Mouse (Mus musculus): Measurements from ENCODE around the gene Lrrc36. TPM values are rescaled to one million over a fixed set of nuclear protein-coding genes. Genes with fewer than 3 reads are reported as not detected.
A peak's percentile ranks its signal among the peaks of the same experiment; 100 is the strongest.

Gene Lrrc36
- polyA plus RNA-seq, 1 experiment from 2014 or later, result 3.0 TPM

DNA sequence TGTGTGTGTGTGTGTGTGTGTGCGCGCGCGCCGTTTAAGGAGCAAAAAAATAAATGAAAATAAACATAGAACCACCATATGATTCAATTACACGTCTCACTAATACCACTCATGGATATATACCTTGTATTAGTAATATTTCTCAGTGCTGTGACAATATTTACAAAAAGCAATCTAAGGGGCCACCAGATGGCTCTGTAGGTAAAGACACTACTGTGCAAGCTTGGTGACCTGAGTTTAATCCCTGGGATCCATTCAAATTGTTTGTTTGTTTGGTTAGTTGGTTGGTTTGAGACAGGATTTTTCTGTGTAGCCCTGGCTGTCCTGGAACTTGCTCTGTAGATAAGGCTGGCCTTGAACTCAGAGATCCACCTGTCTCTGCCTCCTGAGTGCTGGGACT lies 3.4 kb upstream of the Lrrc36 start:
- Histone ChIP-seq H3K4me1 (replicated peaks; ENCODE audit: control insufficient read depth, insufficient read depth, low read length) (no peaks in the 10 kb centered on the region), H3K9ac (ENCODE audit: low read depth, low read length) (no peak overlapping the region), H3K4me2 (replicated peaks; ENCODE audit: low read depth, low read length) (no peak overlapping the region), H3K9me3 (ENCODE audit: control insufficient read depth, low read length) (no peaks in the 10 kb centered on the region), H3K36me3 (ENCODE audit: control insufficient read depth, insufficient read depth, low read length) (no peaks in the 10 kb centered on the region), H3K4me3 (ENCODE audit: low read depth, low read length) (no peak overlapping the region), H3K27ac (ENCODE audit: low read depth, low read length) (no peak overlapping the region), H3K27me3 (ENCODE audit: control insufficient read depth, insufficient read depth, low read length) (no peaks in the 10 kb centered on the region)
- no peak for ATAC-seq (ENCODE audit: low FRiP score)
- WGBS, result 92% methylated on average over 6 of the region's 6 CpGs
- DNase-seq (ENCODE audit: low spot score), result no peak

DNA sequence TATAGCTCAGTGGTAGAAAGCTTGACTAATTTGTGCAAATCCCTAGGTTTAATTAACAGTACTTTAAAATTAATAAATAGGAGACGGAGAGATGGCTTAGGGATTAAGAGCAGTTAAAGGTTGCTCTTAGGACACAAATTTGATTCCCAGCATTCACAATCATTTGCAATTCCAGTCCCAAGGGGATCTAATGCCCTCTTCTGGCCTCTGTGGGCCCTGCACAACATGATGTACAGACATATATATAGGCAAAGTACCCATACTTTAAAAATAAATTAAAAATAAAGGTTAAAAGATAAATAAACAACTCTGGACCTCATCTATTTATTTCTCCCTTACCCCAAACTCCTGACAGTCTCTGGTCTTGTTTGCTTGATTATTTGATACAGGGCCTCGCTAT lies 5.6 kb downstream of the Lrrc36 start:
- no peak for DNase-seq (ENCODE audit: low spot score)
- Histone ChIP-seq H3K4me1 (replicated peaks; ENCODE audit: control insufficient read depth, insufficient read depth, low read length) (no peaks in the 10 kb centered on the region), H3K9me3 (ENCODE audit: control insufficient read depth, low read length) (no peaks in the 10 kb centered on the region), H3K27ac (ENCODE audit: low read depth, low read length) (no peak overlapping the region), H3K36me3 (ENCODE audit: control insufficient read depth, insufficient read depth, low read length) (no peaks in the 10 kb centered on the region), H3K4me2 (replicated peaks; ENCODE audit: low read depth, low read length) (no peak overlapping the region), H3K4me3 (ENCODE audit: low read depth, low read length) (no peak overlapping the region), H3K9ac (ENCODE audit: low read depth, low read length) (no peak overlapping the region), H3K27me3 (ENCODE audit: control insufficient read depth, insufficient read depth, low read length) (no peaks in the 10 kb centered on the region)
- WGBS, result 77% methylated on average over 2 of the region's 2 CpGs
- ATAC-seq (ENCODE audit: low FRiP score), result no peak

DNA sequence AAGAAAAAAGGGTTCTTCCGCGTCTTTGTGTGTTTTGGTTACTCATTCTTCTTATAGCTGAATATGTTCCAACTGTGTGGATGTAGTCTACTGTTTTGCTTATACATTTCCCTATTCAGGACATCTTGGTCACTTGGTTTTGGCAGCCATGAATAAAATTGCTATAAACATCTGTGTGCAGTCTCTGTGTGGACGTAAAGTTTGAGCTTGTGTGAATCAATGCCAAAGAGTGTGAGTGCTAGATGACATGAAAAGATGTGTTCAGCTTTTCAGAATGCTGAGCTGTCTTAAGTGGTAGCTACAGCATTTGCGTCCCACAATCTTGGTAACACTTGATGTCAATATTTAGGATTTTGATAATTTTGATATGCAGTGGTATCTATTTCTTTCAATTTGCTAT lies 6.4 kb downstream of the Lrrc36 start:
- Histone ChIP-seq H3K4me3 (ENCODE audit: low read depth, low read length) (no peak overlapping the region), H3K9ac (ENCODE audit: low read depth, low read length) (no peak overlapping the region), H3K36me3 (ENCODE audit: control insufficient read depth, insufficient read depth, low read length) (no peaks in the 10 kb centered on the region), H3K4me1 (replicated peaks; ENCODE audit: control insufficient read depth, insufficient read depth, low read length) (no peaks in the 10 kb centered on the region), H3K9me3 (ENCODE audit: control insufficient read depth, low read length) (no peaks in the 10 kb centered on the region), H3K27me3 (ENCODE audit: control insufficient read depth, insufficient read depth, low read length) (no peaks in the 10 kb centered on the region), H3K4me2 (replicated peaks; ENCODE audit: low read depth, low read length) (no peak overlapping the region), H3K27ac (ENCODE audit: low read depth, low read length) (no peak overlapping the region)
- DNase-seq (ENCODE audit: low spot score) (no peak), ATAC-seq (ENCODE audit: low FRiP score) (no peak)
- 93% methylated on average over 4 of the region's 4 CpGs for WGBS

DNA sequence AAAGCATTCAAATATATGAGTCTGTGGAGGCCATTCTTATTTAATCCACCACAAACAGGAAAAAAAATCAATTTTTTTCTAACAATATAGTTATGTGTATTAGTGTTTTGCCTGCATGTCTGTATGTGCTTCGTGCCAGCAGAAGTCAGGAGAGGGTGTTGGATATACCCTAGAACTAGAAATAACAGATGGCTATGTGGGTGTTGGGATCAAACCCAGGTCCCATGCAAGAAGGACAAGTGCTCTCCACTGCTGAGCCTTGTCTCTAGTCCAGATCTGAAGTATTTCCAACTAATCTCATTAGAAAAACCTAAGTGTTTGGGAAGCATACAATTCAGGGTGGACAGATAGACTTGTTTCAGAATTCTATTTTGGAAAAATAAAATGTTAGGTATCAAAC lies 8.6 kb downstream of the Lrrc36 start:
- H3K4me1 ChIP-seq (replicated peaks; ENCODE audit: control insufficient read depth, insufficient read depth, low read length), result no peaks in the 10 kb centered on the region
- no peak for ATAC-seq (ENCODE audit: low FRiP score)
- no peak overlapping the region for H3K27ac ChIP-seq (ENCODE audit: low read depth, low read length)
- H3K9me3 ChIP-seq (ENCODE audit: control insufficient read depth, low read length), result no peaks in the 10 kb centered on the region
- WGBS, result 72% methylated on average over 1 of the region's 1 CpGs
- DNase-seq (ENCODE audit: low spot score), result no peak
- H3K9ac ChIP-seq (ENCODE audit: low read depth, low read length), result no peak overlapping the region
- no peak overlapping the region for H3K4me2 ChIP-seq (replicated peaks; ENCODE audit: low read depth, low read length)
- no peak overlapping the region for H3K4me3 ChIP-seq (ENCODE audit: low read depth, low read length)
- H3K27me3 ChIP-seq (ENCODE audit: control insufficient read depth, insufficient read depth, low read length), result no peaks in the 10 kb centered on the region
- H3K36me3 ChIP-seq (ENCODE audit: control insufficient read depth, insufficient read depth, low read length), result no peaks in the 10 kb centered on the region

DNA sequence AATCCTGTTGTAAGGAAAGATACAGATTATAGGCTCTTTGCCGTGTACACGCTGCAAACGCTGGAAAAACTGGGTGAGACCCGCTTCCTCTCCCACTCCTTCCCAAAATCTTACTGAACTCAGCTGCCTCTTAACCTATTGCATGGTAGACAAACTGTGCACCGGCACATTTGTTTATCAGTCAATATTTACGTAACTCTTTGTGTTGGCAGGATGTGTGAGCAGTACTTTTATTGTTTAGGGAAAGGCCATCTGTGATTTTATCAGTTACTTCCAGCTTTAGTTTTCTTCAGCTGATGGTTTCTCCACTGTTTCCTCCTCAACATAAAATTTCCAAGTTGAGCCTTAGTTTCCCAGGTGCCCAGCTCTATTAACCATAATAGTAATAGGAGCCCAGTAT lies 13.5 kb downstream of the Lrrc36 start:
- H3K4me2 ChIP-seq (replicated peaks; ENCODE audit: low read depth, low read length), result no peak overlapping the region
- ATAC-seq (ENCODE audit: low FRiP score), result no peak
- H3K4me3 ChIP-seq (ENCODE audit: low read depth, low read length), result no peak overlapping the region
- 84% methylated on average over 6 of the region's 6 CpGs for WGBS
- H3K9me3 ChIP-seq (ENCODE audit: control insufficient read depth, low read length), result no peaks in the 10 kb centered on the region
- H3K9ac ChIP-seq (ENCODE audit: low read depth, low read length), result no peak overlapping the region
- H3K4me1 ChIP-seq (replicated peaks; ENCODE audit: control insufficient read depth, insufficient read depth, low read length), result no peaks in the 10 kb centered on the region
- no peak overlapping the region for H3K27ac ChIP-seq (ENCODE audit: low read depth, low read length)
- no peaks in the 10 kb centered on the region for H3K27me3 ChIP-seq (ENCODE audit: control insufficient read depth, insufficient read depth, low read length)
- no peak for DNase-seq (ENCODE audit: low spot score)
- H3K36me3 ChIP-seq (ENCODE audit: control insufficient read depth, insufficient read depth, low read length), result no peaks in the 10 kb centered on the region

DNA sequence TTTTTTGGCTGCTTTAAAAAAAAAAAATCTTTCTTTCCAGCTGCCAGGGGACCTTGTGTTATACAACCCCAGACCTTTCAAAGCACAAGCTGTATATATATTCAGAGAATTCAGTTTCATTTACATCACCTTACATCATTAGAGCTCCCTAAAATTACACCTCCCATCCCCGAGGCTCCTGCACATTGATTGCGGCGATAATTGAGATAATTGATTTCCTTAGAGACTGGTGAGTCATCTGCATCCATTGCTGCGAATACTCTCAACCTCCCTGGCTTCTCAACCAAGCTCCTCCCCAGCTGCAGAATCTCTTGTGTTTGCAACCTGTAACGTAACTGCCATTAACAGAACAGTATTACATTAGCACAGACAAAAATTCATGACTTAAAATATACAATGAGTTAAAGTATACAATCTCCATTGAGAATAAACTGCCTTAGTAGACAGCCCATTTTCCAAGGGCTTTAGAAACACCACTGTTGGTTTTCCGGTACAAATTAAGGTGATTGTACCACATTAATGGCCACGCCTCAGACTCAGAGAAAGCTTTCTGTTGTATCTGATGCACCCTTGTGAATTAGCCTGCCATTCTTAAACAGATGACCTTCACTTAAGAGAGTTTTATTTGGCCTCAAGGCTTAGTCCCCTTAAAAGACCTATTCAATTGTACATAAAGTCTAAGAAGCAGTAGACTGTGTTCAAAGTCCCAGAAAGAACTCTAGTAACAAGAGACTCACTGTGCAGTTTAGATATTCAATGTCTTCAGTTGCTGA lies 18.6 kb downstream of the Lrrc36 start:
- no peaks in the 10 kb centered on the region for H3K9me3 ChIP-seq (ENCODE audit: control insufficient read depth, low read length)
- no peak for DNase-seq (ENCODE audit: low spot score)
- 55% methylated on average over 7 of the region's 7 CpGs for WGBS
- no peak overlapping the region for H3K9ac ChIP-seq (ENCODE audit: low read depth, low read length)
- H3K36me3 ChIP-seq (ENCODE audit: control insufficient read depth, insufficient read depth, low read length), result no peaks in the 10 kb centered on the region
- no peak overlapping the region for H3K4me2 ChIP-seq (replicated peaks; ENCODE audit: low read depth, low read length)
- ATAC-seq (ENCODE audit: low FRiP score), result 0 out of 2 replicates have a peak, but pooled peaks have one; percentile 35
- H3K4me3 ChIP-seq (ENCODE audit: low read depth, low read length), result no peak overlapping the region
- no peaks in the 10 kb centered on the region; the same call in 1 of the 2 replicates for H3K4me1 ChIP-seq (replicated peaks; ENCODE audit: control insufficient read depth, insufficient read depth, low read length)
- no peak overlapping the region for H3K27ac ChIP-seq (ENCODE audit: low read depth, low read length)
- H3K27me3 ChIP-seq (ENCODE audit: control insufficient read depth, insufficient read depth, low read length), result no peaks in the 10 kb centered on the region

DNA sequence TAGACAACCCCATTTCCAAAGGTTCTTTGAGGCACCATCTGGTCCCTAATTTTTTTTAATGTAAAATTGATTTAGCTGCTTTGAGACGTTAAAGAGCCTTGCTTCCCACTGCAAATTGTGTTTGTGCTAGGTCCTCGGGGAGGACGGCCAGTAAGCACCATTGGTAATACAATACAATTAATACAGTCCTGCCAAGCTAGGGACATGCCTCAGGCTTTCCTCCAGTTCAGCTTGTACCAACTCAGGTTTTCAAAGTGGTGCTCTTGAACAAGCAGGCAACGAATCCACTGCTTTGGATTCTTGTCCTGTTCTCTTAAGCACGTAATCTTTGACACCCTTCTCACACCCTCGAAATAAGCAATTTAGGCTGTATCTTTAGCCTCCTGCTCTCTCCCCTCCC lies 19.6 kb downstream of the Lrrc36 start:
- Histone ChIP-seq H3K36me3 (ENCODE audit: control insufficient read depth, insufficient read depth, low read length) (no peaks in the 10 kb centered on the region), H3K9me3 (ENCODE audit: control insufficient read depth, low read length) (no peaks in the 10 kb centered on the region), H3K9ac (ENCODE audit: low read depth, low read length) (no peak overlapping the region), H3K4me3 (ENCODE audit: low read depth, low read length) (no peak overlapping the region), H3K27ac (ENCODE audit: low read depth, low read length) (peak overlapping the region; percentile 62; the same call in 1 of the 2 replicates), H3K4me1 (replicated peaks; ENCODE audit: control insufficient read depth, insufficient read depth, low read length) (no peaks in the 10 kb centered on the region; the same call in 1 of the 2 replicates), H3K4me2 (replicated peaks; ENCODE audit: low read depth, low read length) (no peak overlapping the region), H3K27me3 (ENCODE audit: control insufficient read depth, insufficient read depth, low read length) (no peaks in the 10 kb centered on the region)
- peak; percentile 40 for DNase-seq (ENCODE audit: low spot score)
- ATAC-seq (ENCODE audit: low FRiP score), result peak; percentile 70
- WGBS, result 59% methylated on average over 6 of the region's 6 CpGs

DNA sequence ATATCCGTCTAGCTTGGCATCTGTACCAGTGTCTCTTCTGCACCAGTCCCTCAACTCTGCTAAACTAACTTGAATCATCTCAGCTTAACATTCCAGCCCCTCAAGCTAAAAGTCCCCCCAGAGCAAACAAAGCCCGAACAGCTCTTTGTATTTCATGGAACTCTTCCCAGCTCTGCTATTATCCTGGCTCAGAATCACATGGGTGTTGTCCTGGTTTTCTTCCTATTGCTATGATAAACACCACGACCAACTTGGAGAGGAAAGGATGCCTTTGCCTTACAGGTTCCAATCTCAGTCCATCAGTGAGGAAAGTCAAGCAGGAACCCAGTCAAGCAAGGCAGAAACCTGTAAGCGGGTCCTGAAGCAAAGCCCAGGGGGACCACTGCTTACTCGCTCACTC lies 20.1 kb downstream of the Lrrc36 start:
- DNase-seq (ENCODE audit: low spot score), result no peak
- no peaks in the 10 kb centered on the region for H3K27me3 ChIP-seq (ENCODE audit: control insufficient read depth, insufficient read depth, low read length)
- H3K9me3 ChIP-seq (ENCODE audit: control insufficient read depth, low read length), result no peaks in the 10 kb centered on the region
- peak; percentile 45; the same call in 1 of the 2 replicates for ATAC-seq (ENCODE audit: low FRiP score)
- no peaks in the 10 kb centered on the region for H3K36me3 ChIP-seq (ENCODE audit: control insufficient read depth, insufficient read depth, low read length)
- peak overlapping the region; percentile 19; the same call in 1 of the 2 replicates for H3K27ac ChIP-seq (ENCODE audit: low read depth, low read length)
- no peak overlapping the region for H3K4me3 ChIP-seq (ENCODE audit: low read depth, low read length)
- H3K4me1 ChIP-seq (replicated peaks; ENCODE audit: control insufficient read depth, insufficient read depth, low read length), result no peaks in the 10 kb centered on the region; the same call in 1 of the 2 replicates
- H3K9ac ChIP-seq (ENCODE audit: low read depth, low read length), result no peak overlapping the region
- no peak overlapping the region for H3K4me2 ChIP-seq (replicated peaks; ENCODE audit: low read depth, low read length)
- WGBS, result 41% methylated on average over 5 of the region's 5 CpGs

DNA sequence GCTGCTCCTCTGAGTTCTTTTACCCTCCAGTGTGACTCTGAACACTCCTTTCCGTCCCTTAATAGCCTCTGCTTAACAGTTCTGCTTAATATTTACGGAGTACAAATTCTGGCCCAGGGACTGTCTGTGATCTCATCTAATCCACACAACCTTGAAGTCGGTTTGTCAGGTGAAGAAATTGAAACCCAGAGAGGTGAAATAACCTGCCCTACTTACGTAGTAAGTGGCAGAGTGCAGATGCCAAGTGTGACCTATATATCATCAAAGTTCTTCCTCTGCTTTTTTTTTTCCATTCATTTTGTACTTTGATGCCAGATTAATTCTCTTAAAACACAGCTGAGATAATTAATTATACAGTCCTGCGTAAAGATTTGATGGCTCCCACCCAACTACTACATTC lies 20.8 kb downstream of the Lrrc36 start:
- 81% methylated on average over 5 of the region's 5 CpGs for WGBS
- Histone ChIP-seq H3K36me3 (ENCODE audit: control insufficient read depth, insufficient read depth, low read length) (no peaks in the 10 kb centered on the region), H3K9me3 (ENCODE audit: control insufficient read depth, low read length) (no peaks in the 10 kb centered on the region), H3K4me3 (ENCODE audit: low read depth, low read length) (no peak overlapping the region), H3K4me1 (replicated peaks; ENCODE audit: control insufficient read depth, insufficient read depth, low read length) (no peaks in the 10 kb centered on the region; the same call in 1 of the 2 replicates), H3K27me3 (ENCODE audit: control insufficient read depth, insufficient read depth, low read length) (no peaks in the 10 kb centered on the region), H3K4me2 (replicated peaks; ENCODE audit: low read depth, low read length) (no peak overlapping the region), H3K9ac (ENCODE audit: low read depth, low read length) (no peak overlapping the region), H3K27ac (ENCODE audit: low read depth, low read length) (0 out of 2 replicates have a peak overlapping the region, but pooled peaks have one; percentile 19)
- DNase-seq (ENCODE audit: low spot score), result no peak
- no peak for ATAC-seq (ENCODE audit: low FRiP score)

All from hindbrain, embryonic 11.5 days (tissue).